Mouse (Mus musculus): ENCODE data around the gene Arhgef17.
A peak's percentile ranks its signal among the peaks of the same experiment; 100 is the strongest.

The Arhgef17 gene

GRCm38 (mm10) chr7:100916526-100916925 lies 15.4 kb downstream of the Arhgef17 start:
- DNase-seq (ENCODE audit: low spot score in 2 of 2) = no peak

- DNase-seq (ENCODE audit: low spot score in 2 of 2) = no peak
Observed at GRCm38 (mm10) chr7:100915204-100915603, 16.7 kb downstream of the Arhgef17 start.

- DNase-seq (ENCODE audit: low spot score in 2 of 2) = no peak
Observed at GRCm38 (mm10) chr7:100911791-100912190, 20.1 kb downstream of the Arhgef17 start.

- no peak for DNase-seq (ENCODE audit: low spot score in 2 of 2)
Observed at GRCm38 (mm10) chr7:100911246-100911770, 20.6 kb downstream of the Arhgef17 start.

- no peak for DNase-seq (ENCODE audit: low spot score in 2 of 2)
Observed at GRCm38 (mm10) chr7:100908567-100908966, 23.3 kb downstream of the Arhgef17 start.

GRCm38 (mm10) chr7:100908061-100908460 lies 23.8 kb downstream of the Arhgef17 start:
- DNase-seq (ENCODE audit: low spot score in 2 of 2) = no peak

- DNase-seq (ENCODE audit: low spot score in 2 of 2) = peak; percentile 66 to 87
Observed at GRCm38 (mm10) chr7:100907231-100907630, 24.7 kb downstream of the Arhgef17 start.

- DNase-seq (ENCODE audit: low spot score in 2 of 2) = no peak
Observed at GRCm38 (mm10) chr7:100906029-100906789, 25.7 kb downstream of the Arhgef17 start.

GRCm38 (mm10) chr7:100905037-100905436 lies 26.9 kb downstream of the Arhgef17 start:
- no peak for DNase-seq (ENCODE audit: low spot score in 2 of 2)

GRCm38 (mm10) chr7:100904612-100905011 lies 27.3 kb downstream of the Arhgef17 start:
- DNase-seq (ENCODE audit: low spot score in 2 of 2) = no peak

GRCm38 (mm10) chr7:100902451-100903137 lies 29.3 kb downstream of the Arhgef17 start:
- DNase-seq (ENCODE audit: low spot score in 2 of 2) = no peak

- no peak for DNase-seq (ENCODE audit: low spot score in 2 of 2)
Observed at GRCm38 (mm10) chr7:100897828-100898227, 34.1 kb downstream of the Arhgef17 start.

- no peak for DNase-seq (ENCODE audit: low spot score in 2 of 2)
Observed at GRCm38 (mm10) chr7:100894833-100895226, 37.1 kb downstream of the Arhgef17 start.

- DNase-seq (ENCODE audit: low spot score in 2 of 2) = no peak
Observed at GRCm38 (mm10) chr7:100894057-100894832, 37.7 kb downstream of the Arhgef17 start.

GRCm38 (mm10) chr7:100893249-100894056 lies 38.5 kb downstream of the Arhgef17 start:
- DNase-seq (ENCODE audit: low spot score in 2 of 2) = no peak

- DNase-seq (ENCODE audit: low spot score in 2 of 2) = no peak
Observed at GRCm38 (mm10) chr7:100886535-100886934, 45.4 kb downstream of the Arhgef17 start.

- no peak for DNase-seq (ENCODE audit: low spot score in 2 of 2)
Observed at GRCm38 (mm10) chr7:100884460-100884859, 47.4 kb downstream of the Arhgef17 start.

GRCm38 (mm10) chr7:100881950-100882349 lies 50.0 kb downstream of the Arhgef17 start:
- DNase-seq (ENCODE audit: low spot score in 2 of 2) = no peak

- DNase-seq (ENCODE audit: low spot score in 2 of 2) = no peak
Observed at GRCm38 (mm10) chr7:100881531-100881930, 50.4 kb downstream of the Arhgef17 start.

- DNase-seq (ENCODE audit: low spot score in 2 of 2) = peak; percentile 68 to 87
Observed at GRCm38 (mm10) chr7:100879595-100879994, 52.3 kb downstream of the Arhgef17 start.

- no peak for DNase-seq (ENCODE audit: low spot score in 2 of 2)
Observed at GRCm38 (mm10) chr7:100876771-100877170, 55.1 kb downstream of the Arhgef17 start.

All from urinary bladder, postnatal 4 days (tissue).